Mouse (Mus musculus) cerebellum, adult 11 months (tissue): ENCODE measurements around the gene Ptprd.

Source experiments
- DNase-seq: peaks from one replicate; pipeline ENCODE4 v3.0.0; 2022

Ptprd gene

GRCm38 (mm10) chr4:77537843-77538242 is 673.9 kb downstream of the Ptprd start:
- no peak for DNase-seq

GRCm38 (mm10) chr4:77537336-77537735 is 674.4 kb downstream of the Ptprd start:
- DNase-seq: no peak

GRCm38 (mm10) chr4:77535601-77536000 is 676.2 kb downstream of the Ptprd start:
- no peak for DNase-seq

DNA sequence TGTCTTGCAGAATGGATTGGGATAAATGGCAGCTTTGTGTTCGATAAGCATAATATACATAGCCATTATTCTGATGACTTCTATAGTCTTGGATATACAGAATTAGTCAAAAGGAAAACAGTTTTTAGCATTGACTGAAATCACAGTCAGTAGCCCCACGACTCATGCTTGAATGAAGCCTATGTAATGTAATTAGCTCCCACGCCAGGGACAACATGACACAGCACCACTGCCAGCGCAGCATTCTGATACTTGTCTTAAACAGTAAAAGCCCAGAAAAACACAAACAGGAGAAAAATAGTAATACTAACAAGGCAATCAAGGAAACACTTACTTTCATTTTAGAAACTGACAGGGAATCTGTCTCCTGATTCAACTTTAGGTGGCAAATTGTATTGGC is 677.2 kb downstream of the Ptprd start:
- DNase-seq: no peak

DNA sequence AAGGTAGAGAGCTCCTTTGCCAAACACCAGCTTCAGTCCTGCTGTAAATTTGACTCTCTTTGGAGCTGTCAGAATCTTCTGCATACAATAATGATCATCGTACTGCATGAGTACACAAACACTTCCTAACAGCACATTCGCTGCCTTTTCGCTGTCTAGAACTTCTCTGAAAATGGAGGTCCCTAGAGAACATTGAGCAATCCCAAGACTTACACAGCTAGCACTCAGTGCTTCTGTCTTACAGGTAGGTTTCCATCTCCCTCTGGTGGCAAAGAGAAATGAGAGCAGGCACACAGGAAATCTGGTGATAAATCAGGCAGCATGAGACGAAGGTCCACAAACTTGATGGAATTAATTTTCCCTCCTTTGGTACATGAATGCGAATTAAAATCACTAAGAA is 692.6 kb downstream of the Ptprd start:
- DNase-seq: no peak

GRCm38 (mm10) chr4:77513914-77514628 is 697.7 kb downstream of the Ptprd start:
- DNase-seq: no peak

- DNase-seq: no peak
Observed at GRCm38 (mm10) chr4:77513041-77513440, 698.7 kb downstream of the Ptprd start.

DNA sequence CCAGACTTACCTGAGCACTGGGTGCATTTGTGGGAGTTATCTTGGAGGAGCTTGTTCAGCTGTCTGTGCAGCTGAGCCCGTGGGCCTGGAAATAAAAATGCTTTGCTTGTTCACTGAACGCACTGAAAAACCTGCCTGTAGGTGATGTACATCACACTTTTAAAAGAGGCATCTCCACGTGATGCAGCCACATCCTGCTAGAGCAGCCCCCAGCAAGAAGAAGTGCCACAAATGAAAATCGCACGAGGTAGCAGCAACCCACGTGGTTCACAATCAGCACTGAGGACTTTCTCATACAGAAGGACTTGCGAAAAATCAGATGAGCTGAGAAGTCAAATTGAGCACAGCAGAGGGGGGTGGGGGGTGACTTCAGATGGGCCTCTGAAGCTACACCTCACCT is 757.7 kb downstream of the Ptprd start:
- no peak for DNase-seq

DNA sequence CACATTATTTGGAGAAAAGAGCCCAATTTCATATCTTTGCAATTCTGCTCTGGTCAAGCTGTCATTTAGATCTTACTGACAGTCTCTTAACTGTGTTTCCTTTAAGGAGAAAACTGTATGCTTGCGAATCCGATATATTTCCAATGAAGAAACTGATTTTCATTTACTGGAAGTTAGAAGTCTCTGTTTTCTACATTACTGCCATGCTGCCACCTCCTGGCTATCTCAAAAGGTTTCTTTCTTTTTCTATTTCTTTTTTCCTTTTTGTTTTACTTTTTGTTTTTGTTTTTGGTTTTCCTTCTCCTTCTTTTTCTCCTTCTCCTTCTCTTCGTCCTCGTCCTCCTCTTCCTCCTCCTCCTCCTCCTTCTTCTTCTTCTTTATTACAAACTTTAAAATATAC is 812.6 kb downstream of the Ptprd start:
- no peak for DNase-seq

- no peak for DNase-seq
Observed at GRCm38 (mm10) chr4:77361728-77362127, 850.0 kb downstream of the Ptprd start.

- no peak for DNase-seq
Observed at GRCm38 (mm10) chr4:77327198-77327597, 884.6 kb downstream of the Ptprd start.

GRCm38 (mm10) chr4:77317060-77317680 is 894.6 kb downstream of the Ptprd start:
- no peak for DNase-seq

- no peak for DNase-seq
Observed at GRCm38 (mm10) chr4:77316644-77317043, 895.1 kb downstream of the Ptprd start.

DNA sequence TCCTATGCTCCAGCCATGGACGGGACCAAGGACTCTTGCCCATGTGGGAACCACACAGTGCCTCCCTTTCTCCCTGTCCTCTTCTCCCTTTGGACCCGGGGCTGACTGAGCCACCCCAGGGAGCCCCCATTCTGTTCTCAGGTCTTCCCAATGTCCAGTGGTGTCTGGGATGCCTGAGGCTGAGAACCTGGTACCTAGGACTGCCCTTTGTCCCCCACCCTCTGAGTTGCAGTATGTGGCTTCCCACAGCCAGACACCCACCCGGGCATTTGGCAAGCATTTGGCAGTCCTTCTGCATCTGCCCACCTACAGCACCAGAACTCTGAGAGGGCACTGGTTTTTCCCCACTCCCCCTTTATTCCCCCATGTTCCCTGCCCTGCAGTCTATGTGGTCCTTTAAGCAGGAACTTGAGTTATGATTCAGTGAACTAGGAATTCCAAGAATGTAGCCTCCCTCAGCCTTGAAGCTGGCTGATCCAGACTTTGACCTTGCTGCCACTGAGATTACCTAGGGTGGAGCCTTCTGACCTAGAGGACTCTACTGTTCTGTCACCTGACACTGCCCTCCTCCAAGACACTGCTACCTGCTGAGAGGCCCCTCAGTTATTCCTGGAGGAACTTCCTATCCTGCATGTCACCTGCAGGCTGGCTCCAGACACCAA is 901.5 kb downstream of the Ptprd start:
- DNase-seq: no peak

DNA sequence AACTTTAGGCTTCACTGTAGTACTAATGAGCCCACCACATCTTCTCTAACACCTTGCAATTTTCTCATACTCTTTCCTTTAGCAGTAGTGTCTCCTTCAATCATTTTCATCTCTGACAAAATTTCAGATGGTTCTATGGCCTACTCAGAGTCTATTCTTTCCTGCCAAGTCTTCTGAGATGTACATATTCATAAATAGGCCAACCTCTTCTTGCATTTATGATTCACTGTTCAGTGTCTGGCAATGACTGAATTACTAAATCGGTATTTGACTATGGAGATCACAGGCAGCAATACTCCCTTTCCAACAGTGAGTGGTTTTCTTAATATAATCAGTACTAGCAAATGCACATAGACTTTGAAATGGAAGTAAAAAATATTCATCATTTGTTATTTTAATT is 928.3 kb downstream of the Ptprd start:
- DNase-seq: no peak

DNA sequence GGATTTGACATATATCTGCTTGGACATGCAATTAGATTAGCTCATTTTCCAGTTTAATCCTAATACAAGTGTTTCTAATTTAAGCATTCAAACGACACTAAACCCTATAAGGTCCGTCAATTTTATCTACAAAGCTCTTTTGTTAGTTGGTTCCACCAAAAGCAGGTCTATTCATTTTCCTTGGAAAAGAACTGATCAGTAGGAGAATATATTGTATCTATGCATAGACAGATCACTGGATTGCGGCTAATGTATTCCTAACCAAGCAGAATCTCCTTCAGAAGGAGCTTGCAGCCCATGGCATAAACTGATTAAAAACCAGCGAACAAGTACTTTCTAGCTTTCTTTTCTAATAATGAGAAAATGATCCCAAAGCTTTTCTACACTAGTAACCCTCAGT is 933.8 kb downstream of the Ptprd start:
- no peak for DNase-seq

DNA sequence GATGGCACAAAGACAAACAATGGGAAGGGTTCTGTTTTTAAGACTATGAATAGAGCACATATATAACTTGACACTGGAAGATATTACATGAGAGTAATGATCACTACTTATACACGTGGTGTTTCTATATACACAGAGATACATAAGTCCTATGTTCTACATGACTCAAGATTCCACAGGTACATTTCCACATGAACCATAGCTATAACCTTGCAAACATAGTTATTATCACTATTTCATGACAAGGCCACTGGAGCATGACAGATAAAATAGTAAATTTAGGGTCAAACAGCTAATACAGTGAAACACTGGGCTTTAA is 951.8 kb downstream of the Ptprd start:
- DNase-seq: no peak

DNA sequence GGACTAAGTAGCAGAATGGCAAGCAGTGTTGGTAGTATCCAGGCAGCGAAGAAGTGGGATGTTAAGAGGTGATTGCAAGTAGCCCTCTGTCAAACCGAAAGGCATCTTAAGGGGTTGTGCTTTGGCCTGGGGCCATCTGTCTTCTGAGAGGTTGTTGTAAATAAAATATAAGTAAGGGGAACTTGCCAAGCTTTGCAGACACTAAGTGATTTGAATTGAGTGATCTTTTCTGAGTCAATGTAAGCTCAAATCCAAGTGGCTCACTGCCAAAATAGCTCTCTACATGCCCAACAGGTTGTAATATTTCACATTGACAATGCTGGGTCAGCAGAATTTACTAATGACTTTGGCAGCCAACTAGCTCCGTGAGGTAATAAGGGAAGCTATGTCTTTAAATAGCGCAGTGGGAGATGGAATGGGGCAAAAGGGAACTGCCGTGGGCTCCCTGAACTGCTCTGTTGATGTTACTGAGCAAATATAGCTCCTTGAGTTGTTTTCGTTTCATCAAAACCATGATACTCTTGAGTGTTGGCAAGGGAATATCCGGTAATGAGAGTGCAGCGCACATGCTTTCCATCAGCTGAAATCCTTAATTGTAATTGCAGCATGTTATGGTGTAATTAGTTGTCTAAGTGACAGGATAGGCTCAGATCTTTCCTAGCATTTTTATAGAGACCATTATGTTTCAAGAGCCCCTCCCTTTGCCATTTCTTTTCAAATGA is 952.4 kb downstream of the Ptprd start:
- DNase-seq: no peak

- no peak for DNase-seq
Observed at GRCm38 (mm10) chr4:77251188-77251587, 960.6 kb downstream of the Ptprd start.

DNA sequence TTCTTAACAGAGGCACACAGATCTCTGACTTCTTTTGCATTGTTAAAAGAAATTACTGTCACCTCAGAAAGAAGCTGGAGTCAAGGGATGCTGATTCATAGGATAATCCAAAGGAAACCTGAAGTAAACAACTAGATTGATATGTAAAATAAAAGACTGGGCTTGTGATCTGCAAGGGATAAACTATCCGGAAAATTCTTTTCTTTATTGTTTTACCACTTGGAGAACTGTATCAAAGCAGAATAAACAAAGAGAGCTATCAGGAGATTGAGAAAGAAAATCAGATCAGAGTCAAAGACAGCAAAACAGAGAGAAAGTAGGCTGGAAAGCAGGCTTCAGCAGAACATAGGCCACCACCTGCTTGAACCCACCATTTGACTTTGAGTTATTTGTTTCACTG is 962.0 kb downstream of the Ptprd start:
- DNase-seq: no peak

GRCm38 (mm10) chr4:77248918-77249317 is 962.8 kb downstream of the Ptprd start:
- no peak for DNase-seq

DNA sequence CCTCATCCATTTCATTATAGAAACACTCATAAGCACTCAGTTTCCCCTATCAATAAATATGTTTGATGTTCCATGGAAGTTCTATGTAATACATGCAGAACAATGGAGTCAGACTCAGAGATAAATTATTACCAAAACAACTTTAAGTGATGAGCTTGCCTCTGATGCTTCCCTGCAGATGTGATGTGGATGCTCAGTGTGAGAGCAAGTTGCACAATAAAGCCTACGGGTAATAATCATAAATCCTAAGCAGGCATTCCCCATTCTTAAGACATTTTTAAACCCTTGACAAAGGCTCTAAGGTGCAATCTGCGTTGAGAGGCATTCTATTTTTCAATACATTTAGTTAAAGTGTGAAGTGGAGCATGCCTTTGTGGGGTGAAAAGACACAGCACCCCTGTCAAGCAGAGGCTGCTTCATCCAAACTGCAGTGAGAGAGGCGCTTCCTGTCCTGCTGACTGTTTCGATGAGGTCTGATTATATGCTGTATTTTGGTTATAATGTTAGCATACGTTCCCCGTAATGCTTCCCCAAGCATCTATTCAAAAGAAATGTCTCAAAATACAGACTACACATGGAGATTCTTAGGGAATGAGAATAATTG is 969.8 kb downstream of the Ptprd start:
- DNase-seq: no peak

- no peak for DNase-seq
Observed at GRCm38 (mm10) chr4:77238144-77238543, 973.6 kb downstream of the Ptprd start.
